9 mouse cellular contexts compared by ENCODE assay signal in genomic region chr9:45039499-45039898, GRCm38 (mm10). TPM values are rescaled to one million over a fixed set of nuclear protein-coding genes. Genes with fewer than 3 reads are reported as not detected.
DNase-seq lines count a peak whose midpoint lies in the region; ATAC-seq and TF ChIP-seq lines count a peak whose summit lies in the region.
"Had no signal": no experiment of that assay in that cellular context is flagged by ENCODE, and none has a peak within 500 bp of the region (broad histone marks: within the 10 kb centered on the region; RNA-seq: fewer than 3 reads in every experiment).

Mpzl2 (plus strand) TSS chr9:45039799.

- 66% methylated on average over 5 of the region's 5 CpGs for WGBS in hindbrain, embryonic 12.5 days
- WGBS in hindbrain, embryonic 11.5 days: 66% methylated on average over 5 of the region's 5 CpGs
- WGBS in limb, embryonic 12.5 days: 53% methylated on average over 5 of the region's 5 CpGs

- H3K9me3 ChIP-seq in hindbrain, embryonic 12.5 days (replicated peaks): no peaks in the 10 kb centered on the region
- no peaks in the 10 kb centered on the region for H3K9me3 ChIP-seq in hindbrain, embryonic 11.5 days (ENCODE audit: control insufficient read depth, low read length)
- no peaks in the 10 kb centered on the region for H3K9me3 ChIP-seq in CH12.LX (replicated peaks; ENCODE audit: low read length)
- H3K9me3 ChIP-seq in limb, embryonic 12.5 days: no peaks in the 10 kb centered on the region

- H3K36me3 ChIP-seq in hindbrain, embryonic 12.5 days: no peaks in the 10 kb centered on the region
- no peaks in the 10 kb centered on the region for H3K36me3 ChIP-seq in hindbrain, embryonic 11.5 days (ENCODE audit: control insufficient read depth, insufficient read depth, low read length)
- H3K36me3 ChIP-seq in CH12.LX (replicated peaks in 1 of 2; ENCODE audit: control insufficient read depth in 1 of 2, insufficient read depth in 1 of 2, low read length in 1 of 2): no peaks in the 10 kb centered on the region
- no peaks in the 10 kb centered on the region for H3K36me3 ChIP-seq in limb, embryonic 12.5 days

- ATAC-seq in hindbrain, embryonic 12.5 days (ENCODE audit: low FRiP score): no peak
- ATAC-seq in hindbrain, embryonic 11.5 days (ENCODE audit: low FRiP score): no peak
- no peak for ATAC-seq in limb, embryonic 12.5 days (ENCODE audit: insufficient number of reproducible peaks, insufficient read depth, low FRiP score, low TSS enrichment, low read depth)
- ATAC-seq in megakaryocyte progenitor cell, adult 5-6 weeks (replicated peaks; ENCODE audit: poor library complexity): no peak

- no peak within 1 kb of the TSS for H3K9ac ChIP-seq in hindbrain, embryonic 12.5 days
- H3K9ac ChIP-seq in hindbrain, embryonic 11.5 days (ENCODE audit: low read depth, low read length): no peak within 1 kb of the TSS
- peak within 1 kb of the TSS; percentile 75 for H3K9ac ChIP-seq in CH12.LX (ENCODE audit: insufficient read depth, low read depth)
- H3K9ac ChIP-seq in limb, embryonic 12.5 days (replicated peaks): no peak within 1 kb of the TSS

- peaks cover 6% of the 10 kb centered on the region; the same call in 1 of the 2 replicates for H3K4me1 ChIP-seq in hindbrain, embryonic 12.5 days
- no peaks in the 10 kb centered on the region for H3K4me1 ChIP-seq in hindbrain, embryonic 11.5 days (replicated peaks; ENCODE audit: control insufficient read depth, insufficient read depth, low read length)
- peaks cover 35 to 75% of the 10 kb centered on the region in 2 experiments for H3K4me1 ChIP-seq in CH12.LX (ENCODE audit: control insufficient read depth in 1 of 2, insufficient read depth in 2 of 2)
- H3K4me1 ChIP-seq in brown adipose tissue, adult 24 weeks (ENCODE audit: control insufficient read depth, insufficient read depth, insufficient read length, low read length): no peaks in the 10 kb centered on the region
- peaks cover 31% of the 10 kb centered on the region for H3K4me1 ChIP-seq in limb, embryonic 12.5 days (replicated peaks)

- no peak for TF ChIP-seq RAD21 in CH12.LX (IDR thresholded peaks at IDR 0.05; ENCODE audit: low read depth, low read length)

- no peak for TF ChIP-seq CTCF in CH12.LX (conservative IDR thresholded peaks at IDR 0.05 in 1 of 2, IDR thresholded peaks at IDR 0.05 in 1 of 2; ENCODE audit: low read depth in 2 of 2, low read length in 2 of 2)

- H3K4me3 ChIP-seq in hindbrain, embryonic 12.5 days: no peak within 1 kb of the TSS
- no peak within 1 kb of the TSS for H3K4me3 ChIP-seq in hindbrain, embryonic 11.5 days (ENCODE audit: low read depth, low read length)
- peak within 1 kb of the TSS; percentile 39 to 49 (median 47) for H3K4me3 ChIP-seq in CH12.LX (replicated peaks in 1 of 3; ENCODE audit: low read depth in 2 of 3, low read length in 2 of 3, poor library complexity in 1 of 3)
- H3K4me3 ChIP-seq in brown adipose tissue, adult 24 weeks (ENCODE audit: insufficient read depth, low read depth, low read length): peak within 1 kb of the TSS; percentile 46
- H3K4me3 ChIP-seq in limb, embryonic 12.5 days (replicated peaks): 0 out of 2 replicates have a peak within 1 kb of the TSS, but pooled peaks have one; percentile 8

- H3K27ac ChIP-seq in hindbrain, embryonic 12.5 days: no peak within 1 kb of the TSS
- no peak within 1 kb of the TSS for H3K27ac ChIP-seq in hindbrain, embryonic 11.5 days (ENCODE audit: low read depth, low read length)
- H3K27ac ChIP-seq in CH12.LX (ENCODE audit: insufficient read depth, low read depth): peak within 1 kb of the TSS; percentile 61; the same call in 1 of the 2 replicates
- peak within 1 kb of the TSS; percentile 74 for H3K27ac ChIP-seq in brown adipose tissue, adult 24 weeks (replicated peaks; ENCODE audit: low read depth, low read length)
- H3K27ac ChIP-seq in limb, embryonic 12.5 days: no peak within 1 kb of the TSS

- no peaks in the 10 kb centered on the region for H3K79me2 ChIP-seq in CH12.LX (replicated peaks; ENCODE audit: control insufficient read depth, extremely low read depth, insufficient read depth, poor library complexity, severe bottlenecking)

- dilution Hi-C loops in CH12.LX (cut with MboI; ENCODE audit: extremely low pct_ligation_motif_present, extremely low pct_unique_long_range_greater_than_20kb, low sequenced_read_pairs): no loop called here

- no peak for DNase-seq in hindbrain, embryonic 11.5 days (ENCODE audit: low spot score)
- no peak for DNase-seq in CH12.LX (ENCODE audit: extremely low read depth)
- no peak for DNase-seq in right cerebral cortex, postnatal 36 days (ENCODE audit: low spot score in 2 of 2)
- no peak for DNase-seq in layer of hippocampus, adult 9-11 months
- DNase-seq: heart, postnatal 14 days had no signal

- no peak for TF ChIP-seq POLR2A in CH12.LX (IDR thresholded peaks at IDR 0.05; ENCODE audit: low read depth, low read length)

- H3K4me2 ChIP-seq in hindbrain, embryonic 12.5 days (replicated peaks): peak within 1 kb of the TSS; percentile 26; the same call in 1 of the 2 replicates
- H3K4me2 ChIP-seq in hindbrain, embryonic 11.5 days (replicated peaks; ENCODE audit: low read depth, low read length): no peak within 1 kb of the TSS
- peak within 1 kb of the TSS; percentile 94 for H3K4me2 ChIP-seq in CH12.LX (ENCODE audit: insufficient read depth, low read depth, poor library complexity, severe bottlenecking)
- peak within 1 kb of the TSS; percentile 44 for H3K4me2 ChIP-seq in limb, embryonic 12.5 days

- TF ChIP-seq EP300 in CH12.LX (IDR thresholded peaks at IDR 0.05; ENCODE audit: low read length): no peak

- peaks cover 62% of the 10 kb centered on the region for H3K27me3 ChIP-seq in hindbrain, embryonic 12.5 days
- peaks cover 43% of the 10 kb centered on the region for H3K27me3 ChIP-seq in hindbrain, embryonic 11.5 days (ENCODE audit: control insufficient read depth, insufficient read depth, low read length)
- H3K27me3 ChIP-seq in CH12.LX (replicated peaks): no peaks in the 10 kb centered on the region
- peaks cover 55% of the 10 kb centered on the region for H3K27me3 ChIP-seq in limb, embryonic 12.5 days

- in situ Hi-C loops in CH12.LX (cut with MboI; ENCODE audit: low pct_ligation_motif_present, low pct_unique_long_range_greater_than_20kb, low sequenced_read_pairs): no loop called here

TF ChIP-seq in CH12.LX, 34 proteins besides CTCF, POLR2A, EP300 and RAD21:
- TF ChIP-seq PAX5 (IDR thresholded peaks at IDR 0.05; ENCODE audit: low read length) (no peak), MEF2A (IDR thresholded peaks at IDR 0.05; ENCODE audit: borderline replicate concordance, low read depth, low read length) (no peak), CHD2 (IDR thresholded peaks at IDR 0.05; ENCODE audit: low read length) (no peak), MYC (IDR thresholded peaks at IDR 0.05; ENCODE audit: low read depth, low read length) (no peak), POLR2AphosphoS2 (IDR thresholded peaks at IDR 0.05; ENCODE audit: low read depth, low read length) (no peak), JUND (conservative IDR thresholded peaks at IDR 0.05; ENCODE audit: low read depth, low read length) (no peak), NELFE (IDR thresholded peaks at IDR 0.05; ENCODE audit: low read depth, low read length) (no peak), ETS1 (conservative IDR thresholded peaks at IDR 0.05; ENCODE audit: low read depth, low read length) (no peak), SIN3A (IDR thresholded peaks at IDR 0.05; ENCODE audit: low read length) (no peak)

RNA-seq across cellular contexts. Expression of gene Mpzl2, which starts in this region (rescaled TPM):
- 5.6 and 7.0 TPM in 2 replicates for polyA plus RNA-seq in hindbrain, embryonic 12.5 days (2016; fragmentation: Nextera tagmentation; extraction: Ambion mirVana)
- polyA plus RNA-seq in hindbrain, embryonic 11.5 days (2014; fragmentation: Nextera tagmentation; extraction: Ambion mirVana): 2.6 and 3.8 TPM in 2 replicates
- total RNA-seq in CH12.LX (2012; rRNA removed) (0.30 and 0.38 TPM in 2 replicates), CH12.LX (2014; rRNA removed) (0.18 and 0.36 TPM in 2 replicates)
- polyA plus RNA-seq in CH12.LX (2012; ENCODE audit: insufficient read length, low read depth): 0.27 and 0.57 TPM in 2 replicates
- polyA plus RNA-seq in brown adipose tissue, adult 24 weeks (2012; ENCODE audit: insufficient read depth, insufficient read length, missing spikeins): 36.3 and 57.0 TPM in 2 replicates
- 12.7 and 16.8 TPM in 2 replicates for polyA plus RNA-seq in limb, embryonic 12.5 days (2016; fragmentation: Nextera tagmentation; extraction: Ambion mirVana)
- not detected in 2 replicates for total RNA-seq in megakaryocyte progenitor cell, adult 5-6 weeks (2015)
- not detected in 2 replicates for total RNA-seq in megakaryocyte progenitor cell, adult 5-6 weeks (2017)

Comparison
In these comparisons a context has a peak if more than half of its experiments do, and no peak if none do; other contexts are left out.
1. H3K27ac ChIP-seq: peak in CH12.LX (single experiment) and brown adipose tissue, adult 24 weeks (single experiment); none in hindbrain, embryonic 12.5 days (single experiment), hindbrain, embryonic 11.5 days (single experiment) and limb, embryonic 12.5 days (single experiment).
2. H3K4me3 ChIP-seq: peak in CH12.LX (3 of 3), brown adipose tissue, adult 24 weeks (single experiment) and limb, embryonic 12.5 days (single experiment); none in hindbrain, embryonic 12.5 days (single experiment) and hindbrain, embryonic 11.5 days (single experiment).